Mouse (Mus musculus) gastrocnemius, adult 8-10 months (tissue): ENCODE data around the gene Kazn. TPM values are rescaled to one million over a fixed set of nuclear protein-coding genes. Genes with fewer than 3 reads are reported as not detected.

ENCODE experiments used
- DNase-seq, 2 experiments: peaks; one replicate each; pipeline ENCODE4 v3.0.0; 2022; ENCODE audit warnings: low spot score in 2 of 2
- total RNA-seq, 4 experiments: library from RNA; stranded (reverse); gene quantifications; 2 replicates each; pipeline ENCODE4 v1.2.4; 2022

Kazn gene
- total RNA-seq, 4 experiments from 2014 or later: 1.3 to 1.9 (median 1.7) TPM

- no peak for DNase-seq
Observed at GRCm38 (mm10) chr4:142079629-142080486, 159.3 kb downstream of the Kazn start.

- DNase-seq: no peak
Observed at GRCm38 (mm10) chr4:142077572-142078271, 161.5 kb downstream of the Kazn start.

GRCm38 (mm10) chr4:142076883-142077282 is 162.3 kb downstream of the Kazn start:
- DNase-seq: no peak

GRCm38 (mm10) chr4:142075931-142076330 is 163.3 kb downstream of the Kazn start:
- DNase-seq: no peak

- no peak for DNase-seq
Observed at GRCm38 (mm10) chr4:142074060-142074732, 165.0 kb downstream of the Kazn start.

- no peak for DNase-seq
Observed at GRCm38 (mm10) chr4:142071243-142071991, 167.8 kb downstream of the Kazn start.

- DNase-seq: no peak
Observed at GRCm38 (mm10) chr4:142070840-142071239, 168.4 kb downstream of the Kazn start.

GRCm38 (mm10) chr4:142068899-142069812 is 170.0 kb downstream of the Kazn start:
- DNase-seq: no peak

GRCm38 (mm10) chr4:142066576-142066975 is 172.6 kb downstream of the Kazn start:
- no peak for DNase-seq

- DNase-seq: no peak
Observed at GRCm38 (mm10) chr4:142065835-142066234, 173.4 kb downstream of the Kazn start.

GRCm38 (mm10) chr4:142065270-142065669 is 173.9 kb downstream of the Kazn start:
- no peak for DNase-seq

- no peak for DNase-seq
Observed at GRCm38 (mm10) chr4:142064582-142065228, 174.5 kb downstream of the Kazn start.

- DNase-seq: no peak
Observed at GRCm38 (mm10) chr4:142063057-142063534, 176.1 kb downstream of the Kazn start.

- no peak for DNase-seq
Observed at GRCm38 (mm10) chr4:142061485-142062240, 177.5 kb downstream of the Kazn start.

- no peak for DNase-seq
Observed at GRCm38 (mm10) chr4:142060455-142061378, 178.5 kb downstream of the Kazn start.

- DNase-seq: no peak
Observed at GRCm38 (mm10) chr4:142059841-142060193, 179.4 kb downstream of the Kazn start.

- no peak for DNase-seq
Observed at GRCm38 (mm10) chr4:142059113-142059840, 179.9 kb downstream of the Kazn start.
